Mouse (Mus musculus): ENCODE results near the gene Gm853. TPM values are rescaled to one million over a fixed set of nuclear protein-coding genes. Genes with fewer than 3 reads are reported as not detected.

The Gm853 gene
- total RNA-seq, 4 experiments from 2014 or later: 1.0 TPM; not detected in 3

- DNase-seq (ENCODE audit: low spot score in 2 of 2): no peak
These were observed 6.8 kb downstream of the Gm853 start for GRCm38 (mm10) chr4:130215392-130215791.

- no peak for DNase-seq (ENCODE audit: low spot score in 2 of 2)
These were observed 8.3 kb downstream of the Gm853 start for GRCm38 (mm10) chr4:130213857-130214256.

- no peak for DNase-seq (ENCODE audit: low spot score in 2 of 2)
These were observed 9.0 kb downstream of the Gm853 start for GRCm38 (mm10) chr4:130213197-130213596.

- DNase-seq (ENCODE audit: low spot score in 2 of 2): no peak
These were observed 9.8 kb downstream of the Gm853 start for GRCm38 (mm10) chr4:130212421-130212820.

- DNase-seq (ENCODE audit: low spot score in 2 of 2): no peak
These were observed 10.3 kb downstream of the Gm853 start for GRCm38 (mm10) chr4:130211870-130212269.

GRCm38 (mm10) chr4:130198694-130199670 is 23.2 kb downstream of the Gm853 start:
- DNase-seq (ENCODE audit: low spot score in 2 of 2): peak; percentile 76 to 90

- no peak for DNase-seq (ENCODE audit: low spot score in 2 of 2)
These were observed 25.7 kb downstream of the Gm853 start for GRCm38 (mm10) chr4:130196542-130196941.

GRCm38 (mm10) chr4:130195924-130196323 is 26.3 kb downstream of the Gm853 start:
- no peak for DNase-seq (ENCODE audit: low spot score in 2 of 2)

GRCm38 (mm10) chr4:130192266-130192665 is 29.9 kb downstream of the Gm853 start:
- no peak for DNase-seq (ENCODE audit: low spot score in 2 of 2)

- DNase-seq (ENCODE audit: low spot score in 2 of 2): no peak
These were observed 32.6 kb downstream of the Gm853 start for GRCm38 (mm10) chr4:130189606-130190005.

GRCm38 (mm10) chr4:130188806-130189297 is 33.3 kb downstream of the Gm853 start:
- DNase-seq (ENCODE audit: low spot score in 2 of 2): peak; percentile 66 to 85

- DNase-seq (ENCODE audit: low spot score in 2 of 2): no peak
These were observed 35.3 kb downstream of the Gm853 start for GRCm38 (mm10) chr4:130186891-130187290.

GRCm38 (mm10) chr4:130186450-130186849 is 35.8 kb downstream of the Gm853 start:
- no peak for DNase-seq (ENCODE audit: low spot score in 2 of 2)

- no peak for DNase-seq (ENCODE audit: low spot score in 2 of 2)
These were observed 38.3 kb downstream of the Gm853 start for GRCm38 (mm10) chr4:130183879-130184278.

GRCm38 (mm10) chr4:130183023-130183422 is 39.2 kb downstream of the Gm853 start:
- DNase-seq (ENCODE audit: low spot score in 2 of 2): no peak

- DNase-seq (ENCODE audit: low spot score in 2 of 2): no peak
These were observed 40.3 kb downstream of the Gm853 start for GRCm38 (mm10) chr4:130181886-130182285.

GRCm38 (mm10) chr4:130180909-130181602 is 41.1 kb downstream of the Gm853 start:
- no peak for DNase-seq (ENCODE audit: low spot score in 2 of 2)

GRCm38 (mm10) chr4:130179876-130180275 is 42.3 kb downstream of the Gm853 start:
- DNase-seq (ENCODE audit: low spot score in 2 of 2): no peak

GRCm38 (mm10) chr4:130177536-130177935 is 44.7 kb downstream of the Gm853 start:
- DNase-seq (ENCODE audit: low spot score in 2 of 2): no peak

GRCm38 (mm10) chr4:130177087-130177486 is 45.1 kb downstream of the Gm853 start:
- no peak for DNase-seq (ENCODE audit: low spot score in 2 of 2)

- DNase-seq (ENCODE audit: low spot score in 2 of 2): no peak
These were observed 46.0 kb downstream of the Gm853 start for GRCm38 (mm10) chr4:130176156-130176720.

Measured in layer of hippocampus, adult 8-10 months (tissue).